Mouse (Mus musculus): ENCODE results near the gene Fto. TPM values are rescaled to one million over a fixed set of nuclear protein-coding genes. Genes with fewer than 3 reads are reported as not detected.

Gene Fto
- polyA plus RNA-seq, 1 experiment: 11.9 TPM

- no peak overlapping the region for H3K27ac ChIP-seq (ENCODE audit: insufficient read depth, low read length)
- 94% methylated on average over 6 of the region's 6 CpGs for WGBS
- TF ChIP-seq POLR2A (IDR thresholded peaks at IDR 0.05; ENCODE audit: low read depth, low read length) (no peak), CTCF (IDR thresholded peaks at IDR 0.05; ENCODE audit: extremely low read depth, insufficient read depth, insufficient read length, insufficient replicate concordance) (no peak)
Observed at GRCm38 (mm10) chr8:91460965-91461364, 147.6 kb downstream of the Fto start.

GRCm38 (mm10) chr8:91463757-91464156 is 150.4 kb downstream of the Fto start:
- no peak overlapping the region for H3K4me3 ChIP-seq (ENCODE audit: extremely low read depth, insufficient read depth, insufficient read length)

More at GRCm38 (mm10) chr8:91460965-91461364, 147.6 kb downstream of the Fto start:
- no peaks in the 10 kb centered on the region for H3K36me3 ChIP-seq (ENCODE audit: control insufficient read depth, insufficient read depth, low read length)
- no peak overlapping the region for H3K4me3 ChIP-seq (ENCODE audit: extremely low read depth, insufficient read depth, insufficient read length)
- no peaks in the 10 kb centered on the region for H3K27me3 ChIP-seq (ENCODE audit: control insufficient read depth, insufficient read depth, low read length)
- no peaks in the 10 kb centered on the region for H3K4me1 ChIP-seq (ENCODE audit: control insufficient read depth, insufficient read depth, insufficient read length)
- no peak for DNase-seq (ENCODE audit: low read depth in 1 of 2, low spot score in 2 of 2)

GRCm38 (mm10) chr8:91467463-91467862 is 154.1 kb downstream of the Fto start:
- Histone ChIP-seq H3K36me3 (ENCODE audit: control insufficient read depth, insufficient read depth, low read length) (peaks cover 5% of the 10 kb centered on the region), H3K27me3 (ENCODE audit: control insufficient read depth, insufficient read depth, low read length) (no peaks in the 10 kb centered on the region), H3K27ac (ENCODE audit: insufficient read depth, low read length) (no peak overlapping the region), H3K4me1 (ENCODE audit: control insufficient read depth, insufficient read depth, insufficient read length) (no peaks in the 10 kb centered on the region), H3K4me3 (ENCODE audit: extremely low read depth, insufficient read depth, insufficient read length) (no peak overlapping the region)
- TF ChIP-seq POLR2A (IDR thresholded peaks at IDR 0.05; ENCODE audit: low read depth, low read length): no peak
- no peak for TF ChIP-seq CTCF (IDR thresholded peaks at IDR 0.05; ENCODE audit: extremely low read depth, insufficient read depth, insufficient read length, insufficient replicate concordance)
- WGBS: 94% methylated on average over 3 of the region's 3 CpGs
- no peak for DNase-seq (ENCODE audit: low read depth in 1 of 2, low spot score in 2 of 2)

More at GRCm38 (mm10) chr8:91463757-91464156, 150.4 kb downstream of the Fto start:
- Histone ChIP-seq H3K4me1 (ENCODE audit: control insufficient read depth, insufficient read depth, insufficient read length) (no peaks in the 10 kb centered on the region), H3K36me3 (ENCODE audit: control insufficient read depth, insufficient read depth, low read length) (no peaks in the 10 kb centered on the region), H3K27ac (ENCODE audit: insufficient read depth, low read length) (no peak overlapping the region), H3K27me3 (ENCODE audit: control insufficient read depth, insufficient read depth, low read length) (no peaks in the 10 kb centered on the region)
- WGBS: 89% methylated on average over 2 of the region's 2 CpGs
- TF ChIP-seq POLR2A (IDR thresholded peaks at IDR 0.05; ENCODE audit: low read depth, low read length) (no peak), CTCF (IDR thresholded peaks at IDR 0.05; ENCODE audit: extremely low read depth, insufficient read depth, insufficient read length, insufficient replicate concordance) (no peak)
- no peak for DNase-seq (ENCODE audit: low read depth in 1 of 2, low spot score in 2 of 2)

GRCm38 (mm10) chr8:91467881-91468534 is 154.7 kb downstream of the Fto start:
- no peak overlapping the region for H3K4me3 ChIP-seq (ENCODE audit: extremely low read depth, insufficient read depth, insufficient read length)
- peaks cover 5% of the 10 kb centered on the region for H3K36me3 ChIP-seq (ENCODE audit: control insufficient read depth, insufficient read depth, low read length)
- TF ChIP-seq POLR2A (IDR thresholded peaks at IDR 0.05; ENCODE audit: low read depth, low read length): no peak
- TF ChIP-seq CTCF (IDR thresholded peaks at IDR 0.05; ENCODE audit: extremely low read depth, insufficient read depth, insufficient read length, insufficient replicate concordance): no peak
- H3K4me1 ChIP-seq (ENCODE audit: control insufficient read depth, insufficient read depth, insufficient read length): no peaks in the 10 kb centered on the region
- H3K27ac ChIP-seq (ENCODE audit: insufficient read depth, low read length): no peak overlapping the region
- no peaks in the 10 kb centered on the region for H3K27me3 ChIP-seq (ENCODE audit: control insufficient read depth, insufficient read depth, low read length)
- DNase-seq (ENCODE audit: low read depth in 1 of 2, low spot score in 2 of 2): no peak
- 91% methylated on average over 8 of the region's 8 CpGs for WGBS

GRCm38 (mm10) chr8:91469441-91469840 is 156.1 kb downstream of the Fto start:
- H3K4me3 ChIP-seq (ENCODE audit: extremely low read depth, insufficient read depth, insufficient read length): no peak overlapping the region
- no peak for DNase-seq (ENCODE audit: low read depth in 1 of 2, low spot score in 2 of 2)
- H3K27ac ChIP-seq (ENCODE audit: insufficient read depth, low read length): no peak overlapping the region
- peaks cover 10% of the 10 kb centered on the region for H3K36me3 ChIP-seq (ENCODE audit: control insufficient read depth, insufficient read depth, low read length)
- H3K4me1 ChIP-seq (ENCODE audit: control insufficient read depth, insufficient read depth, insufficient read length): no peaks in the 10 kb centered on the region
- no peaks in the 10 kb centered on the region for H3K27me3 ChIP-seq (ENCODE audit: control insufficient read depth, insufficient read depth, low read length)
- 95% methylated on average over 8 of the region's 8 CpGs for WGBS
- TF ChIP-seq POLR2A (IDR thresholded peaks at IDR 0.05; ENCODE audit: low read depth, low read length) (no peak), CTCF (IDR thresholded peaks at IDR 0.05; ENCODE audit: extremely low read depth, insufficient read depth, insufficient read length, insufficient replicate concordance) (no peak)

- H3K36me3 ChIP-seq (ENCODE audit: control insufficient read depth, insufficient read depth, low read length): peaks cover 12% of the 10 kb centered on the region
- TF ChIP-seq CTCF (IDR thresholded peaks at IDR 0.05; ENCODE audit: extremely low read depth, insufficient read depth, insufficient read length, insufficient replicate concordance): no peak
- H3K4me3 ChIP-seq (ENCODE audit: extremely low read depth, insufficient read depth, insufficient read length): no peak overlapping the region
- no peak overlapping the region for H3K27ac ChIP-seq (ENCODE audit: insufficient read depth, low read length)
- H3K27me3 ChIP-seq (ENCODE audit: control insufficient read depth, insufficient read depth, low read length): no peaks in the 10 kb centered on the region
- WGBS: 96% methylated on average over 6 of the region's 6 CpGs
- no peaks in the 10 kb centered on the region for H3K4me1 ChIP-seq (ENCODE audit: control insufficient read depth, insufficient read depth, insufficient read length)
- DNase-seq (ENCODE audit: low read depth in 1 of 2, low spot score in 2 of 2): no peak
Observed at GRCm38 (mm10) chr8:91474731-91475279, 161.5 kb downstream of the Fto start.

GRCm38 (mm10) chr8:91476988-91477387 is 163.7 kb downstream of the Fto start:
- no peak for TF ChIP-seq POLR2A (IDR thresholded peaks at IDR 0.05; ENCODE audit: low read depth, low read length)
- TF ChIP-seq CTCF (IDR thresholded peaks at IDR 0.05; ENCODE audit: extremely low read depth, insufficient read depth, insufficient read length, insufficient replicate concordance): no peak

More at GRCm38 (mm10) chr8:91476988-91477387, 163.7 kb downstream of the Fto start:
- WGBS: 95% methylated on average over 5 of the region's 5 CpGs
- no peak overlapping the region for H3K27ac ChIP-seq (ENCODE audit: insufficient read depth, low read length)
- no peaks in the 10 kb centered on the region for H3K4me1 ChIP-seq (ENCODE audit: control insufficient read depth, insufficient read depth, insufficient read length)
- DNase-seq (ENCODE audit: low read depth in 1 of 2, low spot score in 2 of 2): no peak
- H3K36me3 ChIP-seq (ENCODE audit: control insufficient read depth, insufficient read depth, low read length): peaks cover 11% of the 10 kb centered on the region
- no peaks in the 10 kb centered on the region for H3K27me3 ChIP-seq (ENCODE audit: control insufficient read depth, insufficient read depth, low read length)
- H3K4me3 ChIP-seq (ENCODE audit: extremely low read depth, insufficient read depth, insufficient read length): no peak overlapping the region
